Mouse (Mus musculus): ENCODE data around the gene Gm20388.

- TF ChIP-seq TAL1 (IDR thresholded peaks at IDR 0.05; ENCODE audit: low read length) (no peak), GATA1 (IDR thresholded peaks at IDR 0.05; ENCODE audit: low read length) (no peak)
Measured at GRCm38 (mm10) chr8:120968308-120968707, 1057.7 kb downstream of the Gm20388 start.

Data from erythroblast, embryonic 14.5 days (primary cell).